Mouse (Mus musculus) heart, adult 2 months (tissue): Measurements from ENCODE around the gene Cdkn2d. TPM values are rescaled to one million over a fixed set of nuclear protein-coding genes. Genes with fewer than 3 reads are reported as not detected.

Experiments used
- DNase-seq, 2 experiments: peaks; one replicate each; pipeline ENCODE4 v3.0.0; 2021
- H3K27ac ChIP-seq: fragments of 200-600 bp; 2 replicates; pipeline ENCODE4 v1.8.1; 2022
- H3K27me3 ChIP-seq: fragments of 200-500 bp; 2 replicates; pipeline ENCODE4 v1.6.1; 2012; ENCODE audit warnings: mild to moderate bottlenecking, low read length, inconsistent platforms, mixed read lengths; ENCODE audit not compliant: control insufficient read depth, insufficient read depth
- H3K36me3 ChIP-seq: fragments of 200-500 bp; 2 replicates; pipeline ENCODE4 v1.6.1; 2012; ENCODE audit warnings: low read length, inconsistent platforms; ENCODE audit not compliant: control insufficient read depth, insufficient read depth
- H3K4me1 ChIP-seq: fragments of 200-500 bp; 2 replicates; pipeline ENCODE4 v1.6.1; 2011; ENCODE audit warnings: low read length; ENCODE audit not compliant: control insufficient read depth, insufficient read depth
- H3K4me3 ChIP-seq: fragments of 200-600 bp; 2 replicates; pipeline ENCODE4 v1.8.1; 2022
- H3K79me2 ChIP-seq: fragments of 200-500 bp; replicated peaks from 2 replicates; pipeline ENCODE4 v1.6.1; 2012; ENCODE audit warnings: mild to moderate bottlenecking, inconsistent platforms, low read length, moderate library complexity, mixed read lengths; ENCODE audit not compliant: control insufficient read depth, insufficient read depth
- H3K9ac ChIP-seq: fragments of 200-500 bp; 2 replicates; pipeline ENCODE4 v1.6.1; 2012; ENCODE audit warnings: low read depth, mild to moderate bottlenecking, control low read depth, inconsistent platforms, low read length, mixed read lengths
- CTCF ChIP-seq: fragments of 200-600 bp; IDR thresholded peaks from 2 replicates; pipeline ENCODE4 v1.8.1; 2022; ENCODE audit warnings: antibody characterized with exemption, mild to moderate bottlenecking, moderate library complexity
- EP300 ChIP-seq: fragments of 200-500 bp; IDR thresholded peaks from 2 replicates; pipeline ENCODE4 v1.6.1; 2011; ENCODE audit warnings: low read depth, low read length, control low read depth; ENCODE audit not compliant: insufficient read depth
- POLR2A ChIP-seq: fragments of 200-500 bp; IDR thresholded peaks from 2 replicates; pipeline ENCODE4 v1.6.1; 2011; ENCODE audit warnings: mild to moderate bottlenecking, low read depth, low read length, control low read depth; ENCODE audit not compliant: insufficient read depth
- WGBS: fragments of 180-500 bp; shearing (Covaris S2); methylation state at CpG from one replicate; pipeline ENCODE4 v1.1.7; 2018; 5-methylcytosine and 5-hydroxymethylcytosine counted together
- intact Hi-C: fragments of 180-260 bp; cut with DNase I; formaldehyde crosslinking; loops from one replicate; pipeline ENCODE4 v1.15.1; 2025
- polyA plus RNA-seq: library from polyadenylated mRNA; depleted of rRNA; stranded (reverse); fragments of >200 nt; gene quantifications from 2 replicates; pipeline ENCODE4 v1.2.3, GENCODE M21; 2012
- total RNA-seq, 2 experiments: library from RNA; stranded (reverse); gene quantifications; 2 replicates each; pipeline ENCODE4 v1.2.3; 2021

The Cdkn2d gene
- total and polyA plus RNA-seq, 3 experiments: 11.3 to 25.0 (median 15.0) TPM

DNA sequence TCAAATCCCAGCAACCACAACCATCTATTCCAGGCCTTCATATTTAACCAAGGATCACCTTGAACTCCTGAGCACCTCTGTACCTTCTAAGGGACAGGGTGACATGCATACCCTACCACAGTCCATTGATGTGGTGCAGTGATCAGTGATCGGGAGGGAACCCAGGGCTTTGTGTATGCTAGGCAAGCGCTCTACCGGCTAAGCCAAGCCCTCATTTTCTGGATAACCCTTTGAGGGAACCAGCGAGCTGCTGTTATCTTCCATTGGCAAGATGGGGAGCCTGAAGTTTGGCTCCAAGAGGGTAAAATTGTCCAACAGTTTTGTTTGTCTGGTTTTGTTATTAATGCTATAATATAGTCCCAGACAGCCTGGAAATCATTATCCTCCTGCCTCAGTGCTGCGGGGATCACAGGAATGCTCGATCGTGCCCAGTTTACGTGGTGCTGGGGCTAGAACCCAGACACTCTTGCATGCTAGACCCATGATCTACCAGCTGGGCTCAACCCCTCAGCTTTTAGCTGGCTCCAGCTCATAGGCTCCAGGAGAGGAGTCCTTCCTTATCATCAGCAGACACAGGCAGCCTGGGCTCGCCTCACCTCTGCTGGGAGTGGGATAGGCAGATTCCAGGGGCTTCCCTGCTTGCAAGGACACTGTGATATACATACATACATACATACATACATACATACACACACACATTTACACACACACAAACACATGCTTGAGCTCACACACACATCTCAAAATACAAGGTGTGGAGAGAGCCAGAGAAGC, 23.3 kb upstream of the Cdkn2d start:
- Histone ChIP-seq H3K79me2 (no peaks in the 10 kb centered on the region), H3K27ac (no peak overlapping the region), H3K36me3 (no peaks in the 10 kb centered on the region), H3K27me3 (no peaks in the 10 kb centered on the region), H3K4me1 (peaks cover 1% of the 10 kb centered on the region; the same call in 1 of the 2 replicates), H3K4me3 (no peak overlapping the region), H3K9ac (no peak overlapping the region)
- 88% methylated on average over 9 of the region's 9 CpGs for WGBS
- no peak for DNase-seq
- TF ChIP-seq POLR2A (no peak), EP300 (no peak), CTCF (no peak)
- intact Hi-C loops: loop anchor here (5.0 kb wide), 2 partner anchors 92 to 153 kb away; no protein-coding TSS in a partner anchor

GRCm38 (mm10) chr9:21313394-21313793, 22.2 kb upstream of the Cdkn2d start:
- no peaks in the 10 kb centered on the region for H3K79me2 ChIP-seq
- H3K27me3 ChIP-seq: no peaks in the 10 kb centered on the region
- no peak overlapping the region for H3K27ac ChIP-seq
- WGBS: 9% methylated on average over 11 of the region's 11 CpGs
- intact Hi-C loops: loop anchor here (1.0 to 5.0 kb wide), 5 partner anchors 25 to 154 kb away; no protein-coding TSS in a partner anchor
- H3K4me3 ChIP-seq: no peak overlapping the region
- DNase-seq: peak; percentile 88 to 95
- H3K4me1 ChIP-seq: peaks cover 1% of the 10 kb centered on the region; the same call in 1 of the 2 replicates
- H3K9ac ChIP-seq: no peak overlapping the region
- TF ChIP-seq CTCF: peak; percentile 95
- no peak for TF ChIP-seq POLR2A
- TF ChIP-seq EP300: peak; percentile 77; the same call in 1 of the 2 replicates
- H3K36me3 ChIP-seq: no peaks in the 10 kb centered on the region

GRCm38 (mm10) chr9:21312134-21312533, 20.9 kb upstream of the Cdkn2d start, which contains the start of gene Ap1m2:
Gene Ap1m2 (minus strand): TSS chr9:21312337.
- DNase-seq: no peak
- Histone ChIP-seq H3K27me3 (no peaks in the 10 kb centered on the region), H3K27ac (no peak within 1 kb of the TSS), H3K36me3 (no peaks in the 10 kb centered on the region), H3K4me3 (no peak within 1 kb of the TSS), H3K4me1 (peaks cover 1% of the 10 kb centered on the region; the same call in 1 of the 2 replicates), H3K79me2 (no peaks in the 10 kb centered on the region), H3K9ac (no peak within 1 kb of the TSS)
- intact Hi-C loops: loop anchor here (2.0 to 5.0 kb wide), 3 partner anchors 27 to 155 kb away; no protein-coding TSS in a partner anchor
- TF ChIP-seq CTCF (no peak), EP300 (no peak), POLR2A (no peak)
- 26% methylated on average over 34 of the region's 35 CpGs for WGBS

- DNase-seq: no peak
- intact Hi-C loops: loop anchor here (2.0 to 5.0 kb wide), 3 partner anchors 27 to 156 kb away; no protein-coding TSS in a partner anchor
- WGBS: 55% methylated on average over 7 of the region's 7 CpGs
- Histone ChIP-seq H3K4me3 (no peak overlapping the region), H3K27me3 (no peaks in the 10 kb centered on the region), H3K27ac (no peak overlapping the region), H3K79me2 (no peaks in the 10 kb centered on the region), H3K9ac (no peak overlapping the region), H3K36me3 (no peaks in the 10 kb centered on the region), H3K4me1 (peaks cover 1% of the 10 kb centered on the region; the same call in 1 of the 2 replicates)
- TF ChIP-seq EP300: no peak
- TF ChIP-seq POLR2A: no peak
- TF ChIP-seq CTCF: no peak
These were observed 20.5 kb upstream of the Cdkn2d start for GRCm38 (mm10) chr9:21311695-21312094.

- 47% methylated on average over 15 of the region's 15 CpGs for whole genome bisulfite sequencing
These were observed 18.0 kb upstream of the Cdkn2d start for GRCm38 (mm10) chr9:21309150-21309741.

DNA sequence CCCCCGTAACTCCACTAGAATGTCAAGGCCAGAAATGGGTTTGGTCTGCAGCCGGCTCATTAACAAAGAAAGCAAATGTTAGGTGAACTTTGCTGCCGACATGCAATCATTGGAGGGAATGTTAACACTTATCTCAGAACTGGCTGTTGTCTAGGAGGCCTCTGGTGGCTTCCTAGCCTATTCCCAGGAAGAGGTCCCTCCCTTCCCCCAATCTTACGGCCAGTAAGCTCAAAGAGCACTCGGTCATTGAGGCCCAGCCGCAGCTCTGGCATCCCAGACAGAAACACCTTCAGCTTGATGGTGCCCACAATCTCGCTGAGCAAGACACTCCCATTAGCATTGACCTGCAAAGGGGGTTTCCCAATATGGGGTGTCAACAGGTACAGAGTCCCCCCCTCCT, 13.9 kb upstream of the Cdkn2d start:
- intact Hi-C loops: no loop called here
- Histone ChIP-seq H3K27ac (no peak overlapping the region), H3K79me2 (no peaks in the 10 kb centered on the region), H3K36me3 (no peaks in the 10 kb centered on the region), H3K9ac (no peak overlapping the region), H3K4me3 (no peak overlapping the region), H3K4me1 (no peaks in the 10 kb centered on the region; the same call in 1 of the 2 replicates), H3K27me3 (no peaks in the 10 kb centered on the region)
- 69% methylated on average over 7 of the region's 7 CpGs for WGBS
- no peak for TF ChIP-seq EP300
- no peak for TF ChIP-seq CTCF
- no peak for TF ChIP-seq POLR2A
- DNase-seq: no peak

More at GRCm38 (mm10) chr9:21309150-21309741, 18.0 kb upstream of the Cdkn2d start:
- no peak for DNase-seq
- Histone ChIP-seq H3K27ac (no peak overlapping the region), H3K36me3 (no peaks in the 10 kb centered on the region), H3K9ac (no peak overlapping the region), H3K27me3 (no peaks in the 10 kb centered on the region), H3K79me2 (no peaks in the 10 kb centered on the region), H3K4me3 (no peak overlapping the region), H3K4me1 (peaks cover 1% of the 10 kb centered on the region; the same call in 1 of the 2 replicates)
- TF ChIP-seq POLR2A (no peak), CTCF (no peak), EP300 (no peak)
- intact Hi-C loops: no loop called here
